Mouse (Mus musculus): Measurements from ENCODE around the gene H2-Aa. TPM values are rescaled to one million over a fixed set of nuclear protein-coding genes. Genes with fewer than 3 reads are reported as not detected.

The H2-Aa gene
- not detected in 2 replicates for polyA plus RNA-seq (2012)

GRCm38 (mm10) chr17:34287648-34288047 is at the start of gene H2-Aa:
H2-Aa (minus strand) TSS chr17:34287823.
- TF ChIP-seq GATA1 (IDR thresholded peaks at IDR 0.05; ENCODE audit: low read length), result no peak
- no peak for TF ChIP-seq TAL1 (IDR thresholded peaks at IDR 0.05; ENCODE audit: low read length)
- Histone ChIP-seq H3K36me3 (ENCODE audit: control insufficient read depth) (no peaks in the 10 kb centered on the region), H3K4me1 (ENCODE audit: control insufficient read depth) (no peaks in the 10 kb centered on the region), H3K4me3 (replicated peaks) (no peak within 1 kb of the TSS), H3K27me3 (ENCODE audit: control insufficient read depth) (no peaks in the 10 kb centered on the region), H3K9me3 (ENCODE audit: control insufficient read depth, low read length) (no peaks in the 10 kb centered on the region)

GRCm38 (mm10) chr17:34331200-34331599 is 43.6 kb upstream of the H2-Aa start:
- TF ChIP-seq GATA1 (IDR thresholded peaks at IDR 0.05; ENCODE audit: low read length) (no peak), TAL1 (IDR thresholded peaks at IDR 0.05; ENCODE audit: low read length) (no peak)
- Histone ChIP-seq H3K27me3 (ENCODE audit: control insufficient read depth) (no peaks in the 10 kb centered on the region), H3K9me3 (ENCODE audit: control insufficient read depth, low read length) (no peaks in the 10 kb centered on the region), H3K4me1 (ENCODE audit: control insufficient read depth) (no peaks in the 10 kb centered on the region), H3K4me3 (replicated peaks) (no peak overlapping the region), H3K36me3 (ENCODE audit: control insufficient read depth) (no peaks in the 10 kb centered on the region)

GRCm38 (mm10) chr17:34329807-34330206 is 42.2 kb upstream of the H2-Aa start:
- Histone ChIP-seq H3K36me3 (ENCODE audit: control insufficient read depth) (no peaks in the 10 kb centered on the region), H3K4me1 (ENCODE audit: control insufficient read depth) (no peaks in the 10 kb centered on the region), H3K9me3 (ENCODE audit: control insufficient read depth, low read length) (no peaks in the 10 kb centered on the region), H3K27me3 (ENCODE audit: control insufficient read depth) (no peaks in the 10 kb centered on the region), H3K4me3 (replicated peaks) (no peak overlapping the region)
- TF ChIP-seq GATA1 (IDR thresholded peaks at IDR 0.05; ENCODE audit: low read length) (no peak), TAL1 (IDR thresholded peaks at IDR 0.05; ENCODE audit: low read length) (no peak)

GRCm38 (mm10) chr17:34326373-34326772 is 38.8 kb upstream of the H2-Aa start:
- Histone ChIP-seq H3K27me3 (ENCODE audit: control insufficient read depth) (no peaks in the 10 kb centered on the region), H3K4me1 (ENCODE audit: control insufficient read depth) (no peaks in the 10 kb centered on the region), H3K4me3 (replicated peaks) (no peak overlapping the region), H3K9me3 (ENCODE audit: control insufficient read depth, low read length) (no peaks in the 10 kb centered on the region), H3K36me3 (ENCODE audit: control insufficient read depth) (no peaks in the 10 kb centered on the region)
- TF ChIP-seq TAL1 (IDR thresholded peaks at IDR 0.05; ENCODE audit: low read length), result no peak
- no peak for TF ChIP-seq GATA1 (IDR thresholded peaks at IDR 0.05; ENCODE audit: low read length)

GRCm38 (mm10) chr17:34325436-34325835 is 37.8 kb upstream of the H2-Aa start, which contains the start of gene H2-Eb2:
H2-Eb2 (plus strand) TSS chr17:34325665.
- H3K4me1 ChIP-seq (ENCODE audit: control insufficient read depth), result no peaks in the 10 kb centered on the region
- H3K36me3 ChIP-seq (ENCODE audit: control insufficient read depth), result no peaks in the 10 kb centered on the region
- H3K27me3 ChIP-seq (ENCODE audit: control insufficient read depth), result no peaks in the 10 kb centered on the region
- no peaks in the 10 kb centered on the region for H3K9me3 ChIP-seq (ENCODE audit: control insufficient read depth, low read length)
- TF ChIP-seq TAL1 (IDR thresholded peaks at IDR 0.05; ENCODE audit: low read length), result no peak
- no peak for TF ChIP-seq GATA1 (IDR thresholded peaks at IDR 0.05; ENCODE audit: low read length)
- H3K4me3 ChIP-seq (replicated peaks), result no peak within 1 kb of the TSS

- H3K27me3 ChIP-seq (ENCODE audit: control insufficient read depth), result no peaks in the 10 kb centered on the region
Observed at GRCm38 (mm10) chr17:34317275-34317674, 29.7 kb upstream of the H2-Aa start.

GRCm38 (mm10) chr17:34316697-34317096 is 29.1 kb upstream of the H2-Aa start:
- no peak overlapping the region for H3K4me3 ChIP-seq (replicated peaks)
- H3K27me3 ChIP-seq (ENCODE audit: control insufficient read depth), result no peaks in the 10 kb centered on the region
- no peaks in the 10 kb centered on the region for H3K4me1 ChIP-seq (ENCODE audit: control insufficient read depth)
- TF ChIP-seq TAL1 (IDR thresholded peaks at IDR 0.05; ENCODE audit: low read length) (no peak), GATA1 (IDR thresholded peaks at IDR 0.05; ENCODE audit: low read length) (no peak)
- H3K36me3 ChIP-seq (ENCODE audit: control insufficient read depth), result no peaks in the 10 kb centered on the region
- no peaks in the 10 kb centered on the region for H3K9me3 ChIP-seq (ENCODE audit: control insufficient read depth, low read length)

More at GRCm38 (mm10) chr17:34317275-34317674, 29.7 kb upstream of the H2-Aa start:
- H3K9me3 ChIP-seq (ENCODE audit: control insufficient read depth, low read length), result no peaks in the 10 kb centered on the region
- TF ChIP-seq GATA1 (IDR thresholded peaks at IDR 0.05; ENCODE audit: low read length), result no peak
- no peak for TF ChIP-seq TAL1 (IDR thresholded peaks at IDR 0.05; ENCODE audit: low read length)
- H3K4me3 ChIP-seq (replicated peaks), result no peak overlapping the region
- H3K4me1 ChIP-seq (ENCODE audit: control insufficient read depth), result no peaks in the 10 kb centered on the region
- no peaks in the 10 kb centered on the region for H3K36me3 ChIP-seq (ENCODE audit: control insufficient read depth)

- Histone ChIP-seq H3K4me3 (replicated peaks) (no peak overlapping the region), H3K9me3 (ENCODE audit: control insufficient read depth, low read length) (no peaks in the 10 kb centered on the region), H3K36me3 (ENCODE audit: control insufficient read depth) (no peaks in the 10 kb centered on the region), H3K4me1 (ENCODE audit: control insufficient read depth) (no peaks in the 10 kb centered on the region), H3K27me3 (ENCODE audit: control insufficient read depth) (no peaks in the 10 kb centered on the region)
- TF ChIP-seq GATA1 (IDR thresholded peaks at IDR 0.05; ENCODE audit: low read length) (no peak), TAL1 (IDR thresholded peaks at IDR 0.05; ENCODE audit: low read length) (no peak)
Observed at GRCm38 (mm10) chr17:34315512-34315911, 27.9 kb upstream of the H2-Aa start.

- Histone ChIP-seq H3K36me3 (ENCODE audit: control insufficient read depth) (no peaks in the 10 kb centered on the region), H3K9me3 (ENCODE audit: control insufficient read depth, low read length) (peaks cover 3% of the 10 kb centered on the region; the same call in 1 of the 2 replicates), H3K4me1 (ENCODE audit: control insufficient read depth) (peaks cover 4% of the 10 kb centered on the region), H3K27me3 (ENCODE audit: control insufficient read depth) (no peaks in the 10 kb centered on the region), H3K4me3 (replicated peaks) (no peak overlapping the region)
- TF ChIP-seq GATA1 (IDR thresholded peaks at IDR 0.05; ENCODE audit: low read length), result no peak
Observed at GRCm38 (mm10) chr17:34314286-34314685, 26.7 kb upstream of the H2-Aa start.

GRCm38 (mm10) chr17:34313393-34313792 is 25.8 kb upstream of the H2-Aa start:
- H3K27me3 ChIP-seq (ENCODE audit: control insufficient read depth), result no peaks in the 10 kb centered on the region
- no peaks in the 10 kb centered on the region for H3K36me3 ChIP-seq (ENCODE audit: control insufficient read depth)
- H3K4me1 ChIP-seq (ENCODE audit: control insufficient read depth), result peaks cover 4% of the 10 kb centered on the region
- no peak for TF ChIP-seq GATA1 (IDR thresholded peaks at IDR 0.05; ENCODE audit: low read length)
- no peak for TF ChIP-seq TAL1 (IDR thresholded peaks at IDR 0.05; ENCODE audit: low read length)
- no peak overlapping the region for H3K4me3 ChIP-seq (replicated peaks)
- H3K9me3 ChIP-seq (ENCODE audit: control insufficient read depth, low read length), result peaks cover 3% of the 10 kb centered on the region; the same call in 1 of the 2 replicates

Data from erythroblast, embryonic 14.5 days (primary cell).